Mouse (Mus musculus) MEL (cell line): ENCODE data around the gene Slc46a2.

Source experiments
- BHLHE40 ChIP-seq: IDR thresholded peaks from 2 replicates; pipeline ENCODE4 v1.6.1; 2012; ENCODE audit warnings: low read depth, mild to moderate bottlenecking, inconsistent platforms, low read length, improper control_type of control experiment, borderline replicate concordance
- CTCF ChIP-seq, 3 experiments: IDR thresholded peaks in 2 of 3; conservative IDR thresholded peaks in 1 of 3; 2 replicates each; pipeline ENCODE4 v1.5.1; 2011 to 2012; ENCODE audit warnings: low read length in 3 of 3, low read depth in 2 of 3, mild to moderate bottlenecking in 2 of 3, improper control_type of control experiment in 1 of 3, inconsistent platforms in 1 of 3, mixed read lengths in 1 of 3, moderate library complexity in 1 of 3; ENCODE audit not compliant: control insufficient read depth in 1 of 3, insufficient read depth in 1 of 3, poor library complexity in 1 of 3, severe bottlenecking in 1 of 3
- EP300 ChIP-seq, 2 experiments: IDR thresholded peaks; 2 replicates each; pipeline ENCODE4 v1.6.1; 2011; ENCODE audit warnings: improper control_type of control experiment in 2 of 2, low read length in 2 of 2, low read depth in 1 of 2, mild to moderate bottlenecking in 1 of 2
- GABPA ChIP-seq: IDR thresholded peaks from 2 replicates; pipeline ENCODE4 v1.6.1; 2012; ENCODE audit warnings: low read depth, mild to moderate bottlenecking, inconsistent platforms, low read length, improper control_type of control experiment, moderate library complexity
- JUND ChIP-seq: IDR thresholded peaks from 2 replicates; pipeline ENCODE4 v1.6.1; 2011; ENCODE audit warnings: low read depth, mild to moderate bottlenecking, improper control_type of control experiment, low read length
- MAFK ChIP-seq: IDR thresholded peaks from 2 replicates; pipeline ENCODE4 v1.6.1; 2011; ENCODE audit warnings: low read depth, mild to moderate bottlenecking, low read length, improper control_type of control experiment, borderline replicate concordance
- MAZ ChIP-seq: IDR thresholded peaks from 2 replicates; pipeline ENCODE4 v1.6.1; 2012; ENCODE audit warnings: low read depth, mild to moderate bottlenecking, inconsistent platforms, low read length, improper control_type of control experiment
- NELFE ChIP-seq: IDR thresholded peaks from 2 replicates; pipeline ENCODE4 v1.6.1; 2011; ENCODE audit warnings: low read depth, low read length, improper control_type of control experiment
- POLR2A ChIP-seq, 2 experiments: IDR thresholded peaks; 2 replicates each; pipeline ENCODE4 v1.6.1; 2011 to 2012; ENCODE audit warnings: low read length in 2 of 2, mild to moderate bottlenecking in 2 of 2, control low read depth in 1 of 2, improper control_type of control experiment in 1 of 2, low read depth in 1 of 2, moderate library complexity in 1 of 2; ENCODE audit not compliant: control insufficient read depth in 1 of 2, insufficient read depth in 1 of 2, poor library complexity in 1 of 2
- SMC3 ChIP-seq: IDR thresholded peaks from 2 replicates; pipeline ENCODE4 v1.6.1; 2011; ENCODE audit warnings: low read depth, low read length, improper control_type of control experiment
- ZKSCAN1 ChIP-seq: IDR thresholded peaks from 2 replicates; pipeline ENCODE4 v1.6.1; 2012; ENCODE audit warnings: low read depth, mild to moderate bottlenecking, inconsistent platforms, low read length, improper control_type of control experiment, moderate library complexity

DNA sequence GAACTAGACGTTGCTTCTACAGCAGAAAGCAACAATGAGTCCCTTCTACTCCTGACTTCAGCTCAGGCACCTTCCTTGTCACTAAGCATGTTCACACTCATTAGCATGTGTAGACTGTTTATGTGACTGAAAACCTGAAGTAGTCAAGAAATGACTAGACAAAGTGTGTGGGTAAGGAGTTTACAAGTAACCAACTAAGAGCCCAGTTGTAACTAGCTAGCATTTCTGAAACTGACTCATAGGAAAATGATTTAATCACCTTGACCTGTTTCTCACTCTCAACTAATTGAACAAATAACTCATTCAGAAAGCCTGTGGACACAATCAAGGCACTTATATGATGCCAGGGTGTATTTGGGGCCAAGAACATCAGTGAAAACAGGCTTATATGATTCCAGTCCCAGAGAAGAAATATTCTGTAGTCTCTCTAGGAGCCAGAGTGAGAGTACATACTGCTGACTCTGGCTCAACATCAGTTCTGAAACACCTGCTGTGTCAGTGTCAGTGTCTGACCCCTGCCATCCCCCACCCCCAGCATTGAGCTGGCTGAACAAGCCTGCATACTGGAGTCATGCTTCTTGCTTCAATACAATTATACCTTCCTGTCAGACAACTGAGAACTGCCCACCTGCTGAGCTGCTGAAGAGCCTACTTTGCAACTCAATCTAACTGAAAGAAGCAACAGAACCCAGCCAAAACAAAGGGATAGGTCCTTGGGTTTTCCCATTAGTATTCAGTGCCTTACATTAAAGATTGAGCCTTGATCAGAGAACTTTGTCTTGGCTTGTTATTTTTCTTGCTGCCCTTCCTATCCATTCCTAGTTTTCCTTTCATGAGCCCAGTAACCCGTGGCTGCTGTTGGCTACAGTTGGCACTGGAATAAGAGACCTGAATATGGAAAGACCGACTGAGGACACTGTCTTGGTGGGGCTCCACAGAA lies 48.8 kb upstream of the Slc46a2 start, which contains the start of gene Mup6:
- no peak for TF ChIP-seq JUND
- no peak for TF ChIP-seq CTCF (IDR thresholded peaks at IDR 0.05 in 2 of 3, conservative IDR thresholded peaks at IDR 0.05 in 1 of 3; ENCODE audit: control insufficient read depth in 1 of 3, insufficient read depth in 1 of 3, low read depth in 2 of 3, low read length in 3 of 3, poor library complexity in 1 of 3, severe bottlenecking in 1 of 3)
- TF ChIP-seq ZKSCAN1, result no peak
- no peak for TF ChIP-seq POLR2A (IDR thresholded peaks at IDR 0.05; ENCODE audit: control insufficient read depth in 1 of 2, insufficient read depth in 1 of 2, low read depth in 1 of 2, low read length in 2 of 2, poor library complexity in 1 of 2)
- TF ChIP-seq BHLHE40, result no peak
- no peak for TF ChIP-seq EP300 (IDR thresholded peaks at IDR 0.05; ENCODE audit: low read depth in 1 of 2, low read length in 2 of 2)
- TF ChIP-seq MAFK, result no peak
- no peak for TF ChIP-seq MAZ
- TF ChIP-seq NELFE, result no peak
- no peak for TF ChIP-seq GABPA
- TF ChIP-seq SMC3, result no peak
